In the genomic region with DNA sequence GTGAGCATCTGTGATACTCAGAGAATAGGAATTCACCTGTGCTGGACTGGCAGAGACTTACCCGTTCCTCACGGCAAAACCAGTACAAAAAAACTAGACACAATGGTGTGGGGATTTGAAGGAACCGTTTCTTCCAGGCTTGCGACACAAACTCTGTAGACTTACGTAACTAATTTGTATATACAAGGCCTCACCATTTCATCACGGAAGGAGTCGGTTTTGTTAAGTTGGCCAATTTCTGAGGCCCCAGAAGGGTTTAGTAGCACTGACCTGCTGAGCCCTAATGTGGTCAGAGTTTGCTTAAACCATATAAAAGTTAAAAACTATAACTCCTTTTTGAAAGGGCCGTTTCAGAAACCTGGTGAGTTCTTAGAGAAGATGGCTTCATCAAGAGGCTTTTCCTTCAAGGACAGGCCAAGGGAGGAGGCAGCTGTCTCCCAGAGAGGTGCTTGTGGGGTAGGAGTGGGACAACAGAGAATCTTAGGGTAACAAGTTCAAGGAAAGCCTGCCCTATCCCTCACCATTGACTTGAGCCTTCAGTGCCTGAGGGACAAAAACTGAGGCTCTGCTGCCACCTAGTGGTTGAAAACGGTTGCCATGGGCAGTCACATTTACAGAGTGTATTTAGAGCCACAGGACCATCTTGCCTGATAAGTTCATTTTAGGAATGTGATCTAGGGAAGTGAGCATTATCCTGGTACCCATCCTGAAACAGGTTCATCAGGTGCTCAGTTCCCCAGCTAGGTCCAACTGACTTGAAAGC, we compare ENCODE assay signal across 8 mouse cellular contexts.
A peak's percentile ranks its signal among the peaks of the same experiment; 100 is the strongest.
DNase-seq lines count a peak whose midpoint lies in the region; ATAC-seq and TF ChIP-seq lines count a peak whose summit lies in the region.

No protein-coding gene starts in this region.

- TF ChIP-seq CTCF in layer of hippocampus, adult 2 months (conservative IDR thresholded peaks at IDR 0.05), result peak; percentile 98
- no peak for TF ChIP-seq CTCF in thymus, adult 2 months (IDR thresholded peaks at IDR 0.05; ENCODE audit: borderline replicate concordance, control insufficient read depth, extremely low read depth, insufficient read depth, low read length, poor library complexity)

- DNase-seq in ES-E14 (ENCODE audit: low read depth, low spot score), result peak; percentile 85
- peak; percentile 68 for DNase-seq in c-Kit-positive CD71-positive TER-119-positive erythroid progenitor cells, embryonic 14.5 days (ENCODE audit: low spot score)
- DNase-seq in layer of hippocampus, adult 2 months (ENCODE audit: low spot score in 2 of 2), result peak; percentile 78 to 93
- DNase-seq in ovary, adult 18-20 months (ENCODE audit: low spot score), result peak; percentile 23
- DNase-seq in thymus, adult 2 months, result peak; percentile 84

- H3K4me1 ChIP-seq in ES-E14 (ENCODE audit: control insufficient read depth in 2 of 2, insufficient read depth in 2 of 2, low read length in 2 of 2, poor library complexity in 1 of 2), result no peaks in the 10 kb centered on the region
- H3K4me1 ChIP-seq in forebrain, embryonic 13.5 days, result no peaks in the 10 kb centered on the region
- H3K4me1 ChIP-seq in lung, embryonic 15.5 days, result no peaks in the 10 kb centered on the region
- no peaks in the 10 kb centered on the region for H3K4me1 ChIP-seq in thymus, adult 2 months (replicated peaks; ENCODE audit: control insufficient read depth, insufficient read depth, low read length)

- no peak overlapping the region for H3K27ac ChIP-seq in ES-E14 (ENCODE audit: insufficient read depth, low read depth, low read length, poor library complexity, severe bottlenecking)
- no peak overlapping the region for H3K27ac ChIP-seq in forebrain, embryonic 13.5 days
- peak overlapping the region; percentile 19; the same call in 1 of the 2 replicates for H3K27ac ChIP-seq in layer of hippocampus, adult 2 months
- no peak overlapping the region for H3K27ac ChIP-seq in lung, embryonic 15.5 days
- no peak overlapping the region for H3K27ac ChIP-seq in thymus, adult 2 months (ENCODE audit: control insufficient read depth, insufficient read depth, low read length)

- H3K9ac ChIP-seq in ES-E14 (ENCODE audit: insufficient read depth, low read depth, low read length, poor library complexity, severe bottlenecking), result no peak overlapping the region
- H3K9ac ChIP-seq in forebrain, embryonic 13.5 days, result no peak overlapping the region
- H3K9ac ChIP-seq in lung, embryonic 15.5 days, result no peak overlapping the region

- H3K4me3 ChIP-seq in ES-E14 (ENCODE audit: insufficient read depth in 1 of 2, low read depth in 1 of 2, low read length in 2 of 2, poor library complexity in 1 of 2, severe bottlenecking in 1 of 2), result no peak overlapping the region
- no peak overlapping the region for H3K4me3 ChIP-seq in forebrain, embryonic 13.5 days
- no peak overlapping the region for H3K4me3 ChIP-seq in layer of hippocampus, adult 2 months
- no peak overlapping the region for H3K4me3 ChIP-seq in lung, embryonic 15.5 days
- no peak overlapping the region for H3K4me3 ChIP-seq in thymus, adult 2 months (ENCODE audit: control insufficient read depth, insufficient read depth, low read length)

- no peaks in the 10 kb centered on the region for H3K27me3 ChIP-seq in forebrain, embryonic 13.5 days
- H3K27me3 ChIP-seq in lung, embryonic 15.5 days, result no peaks in the 10 kb centered on the region; the same call in 1 of the 2 replicates
- H3K27me3 ChIP-seq in thymus, adult 2 months (ENCODE audit: control insufficient read depth, insufficient read depth, low read length), result no peaks in the 10 kb centered on the region

- no peaks in the 10 kb centered on the region for H3K9me3 ChIP-seq in ES-E14 (ENCODE audit: control insufficient read depth, insufficient read depth, low read depth, low read length)
- no peaks in the 10 kb centered on the region for H3K9me3 ChIP-seq in forebrain, embryonic 13.5 days (replicated peaks)
- no peaks in the 10 kb centered on the region for H3K9me3 ChIP-seq in lung, embryonic 15.5 days

- H3K36me3 ChIP-seq in ES-E14 (ENCODE audit: control insufficient read depth, insufficient read depth, low read length, poor library complexity, severe bottlenecking), result no peaks in the 10 kb centered on the region
- H3K36me3 ChIP-seq in forebrain, embryonic 13.5 days (ENCODE audit: poor library complexity, severe bottlenecking), result no peaks in the 10 kb centered on the region
- no peaks in the 10 kb centered on the region for H3K36me3 ChIP-seq in lung, embryonic 15.5 days
- H3K36me3 ChIP-seq in thymus, adult 2 months (ENCODE audit: control insufficient read depth, insufficient read depth, low read length), result peaks cover 28% of the 10 kb centered on the region; the same call in 1 of the 2 replicates

- WGBS in forebrain, embryonic 13.5 days, result 70% methylated on average over 9 of the region's 9 CpGs
- WGBS in lung, embryonic 15.5 days, result 61% methylated on average over 9 of the region's 9 CpGs
- 82% methylated on average over 9 of the region's 9 CpGs for WGBS in thymus, adult 2 months

- ATAC-seq in forebrain, embryonic 13.5 days, result peak; percentile 90
- peak; percentile 74 to 86; a peak in 3 of 4 replicates for ATAC-seq in hematopoietic stem cell, adult 5-6 weeks (replicated peaks in 1 of 2; ENCODE audit: insufficient read depth in 1 of 2, low FRiP score in 2 of 2, low TSS enrichment in 1 of 2, low read depth in 1 of 2, poor library complexity in 2 of 2, severe bottlenecking in 2 of 2)
- peak; percentile 64 for ATAC-seq in lung, embryonic 15.5 days (ENCODE audit: borderline replicate concordance, extremely low read depth, low FRiP score, low TSS enrichment)

- H3K4me2 ChIP-seq in forebrain, embryonic 13.5 days, result no peak overlapping the region
- no peak overlapping the region for H3K4me2 ChIP-seq in lung, embryonic 15.5 days

- TF ChIP-seq POLR2A in thymus, adult 2 months (IDR thresholded peaks at IDR 0.05; ENCODE audit: control insufficient read depth, extremely low read depth, insufficient read depth, low read length, poor library complexity), result no peak

- in situ Hi-C loops in ES-E14 (cut with MboI; ENCODE audit: low sequenced_read_pairs in 2 of 2, unreplicated experiment in 2 of 2), result loop anchor here (10.0 to 25.0 kb wide), 2 partner anchors 197 to 205 kb away; no protein-coding TSS in a partner anchor

TF ChIP-seq in ES-E14, 5 proteins besides CTCF, POLR2A, EP300 and RAD21:
- TF ChIP-seq MAFK (IDR thresholded peaks at IDR 0.05; ENCODE audit: insufficient read depth, low read depth, low read length), result no peak
- TF ChIP-seq CHD2 (IDR thresholded peaks at IDR 0.05; ENCODE audit: low read depth, low read length), result no peak
- TF ChIP-seq ZC3H11A (IDR thresholded peaks at IDR 0.05; ENCODE audit: borderline replicate concordance, low read depth, low read length), result peak; percentile 96

Comparison
In these comparisons a context has a peak if more than half of its experiments do, and no peak if none do; other contexts are left out.
1. DNase-seq: peak in every context shown above with its lines; median percentile 86 in layer of hippocampus, adult 2 months; 85 in ES-E14; 84 in thymus, adult 2 months; 68 in c-Kit-positive CD71-positive TER-119-positive erythroid progenitor cells, embryonic 14.5 days; 23 in ovary, adult 18-20 months.